Mouse (Mus musculus): ENCODE measurements at regions not wholly inside any gene's neighbourhood (a gene's known extent, or its start where the extent isn't known, plus 50 kb on each side); places are given as distances from the start of the nearest gene placed in this dataset.

- TF ChIP-seq CTCF (IDR thresholded peaks at IDR 0.05; ENCODE audit: low read depth) = 0 out of 2 replicates have a peak, but pooled peaks have one; percentile 8
- Histone ChIP-seq H3K36me3 (ENCODE audit: control insufficient read depth, insufficient read depth) (no peaks in the 10 kb centered on the region), H3K4me1 (replicated peaks; ENCODE audit: control insufficient read depth, insufficient read depth, low read length) (no peaks in the 10 kb centered on the region), H3K9ac (ENCODE audit: low read depth, low read length) (no peak overlapping the region), H3K4me2 (replicated peaks; ENCODE audit: low read depth) (no peak overlapping the region), H3K27me3 (replicated peaks; ENCODE audit: control insufficient read depth, insufficient read depth, low read length) (no peaks in the 10 kb centered on the region), H3K4me3 (ENCODE audit: low read depth, low read length) (no peak overlapping the region), H3K27ac (ENCODE audit: low read depth, low read length) (no peak overlapping the region), H3K9me3 (ENCODE audit: control insufficient read depth) (no peaks in the 10 kb centered on the region)
- ATAC-seq = no peak
- WGBS = 78% methylated on average over 4 of the region's 4 CpGs
Measured at GRCm38 (mm10) chr8:100733927-100734326, 1317.7 kb upstream of the Cdh8 start.

DNA sequence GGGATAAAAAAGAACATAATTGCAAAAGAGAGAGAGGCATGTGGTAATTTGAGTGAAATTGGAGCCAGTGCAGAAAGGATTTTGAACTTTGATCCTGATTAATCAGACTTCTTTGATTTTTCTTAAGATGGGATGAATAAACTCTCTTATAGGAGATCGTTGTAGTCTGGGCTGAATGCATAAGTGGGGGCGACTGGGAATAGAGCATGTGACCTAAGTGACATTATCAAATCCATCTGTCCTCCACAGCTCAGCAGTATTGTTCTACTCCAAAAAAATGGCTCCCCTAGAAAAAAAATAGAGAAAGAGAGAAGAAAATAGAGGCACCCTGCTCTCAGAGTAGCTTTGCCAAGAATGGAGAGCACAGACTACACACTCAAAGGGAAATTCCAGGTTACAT, 1286.1 kb upstream of the Cdh8 start:
- H3K36me3 ChIP-seq (ENCODE audit: control insufficient read depth, insufficient read depth) = no peaks in the 10 kb centered on the region
- ATAC-seq = no peak
- WGBS = 77% methylated on average over 2 of the region's 2 CpGs
- no peaks in the 10 kb centered on the region for H3K27me3 ChIP-seq (replicated peaks; ENCODE audit: control insufficient read depth, insufficient read depth, low read length)
- no peaks in the 10 kb centered on the region for H3K9me3 ChIP-seq (ENCODE audit: control insufficient read depth)
- H3K9ac ChIP-seq (ENCODE audit: low read depth, low read length) = no peak overlapping the region
- TF ChIP-seq CTCF (IDR thresholded peaks at IDR 0.05; ENCODE audit: low read depth) = no peak
- H3K4me2 ChIP-seq (replicated peaks; ENCODE audit: low read depth) = no peak overlapping the region
- H3K27ac ChIP-seq (ENCODE audit: low read depth, low read length) = no peak overlapping the region
- no peak overlapping the region for H3K4me3 ChIP-seq (ENCODE audit: low read depth, low read length)
- H3K4me1 ChIP-seq (replicated peaks; ENCODE audit: control insufficient read depth, insufficient read depth, low read length) = no peaks in the 10 kb centered on the region

DNA sequence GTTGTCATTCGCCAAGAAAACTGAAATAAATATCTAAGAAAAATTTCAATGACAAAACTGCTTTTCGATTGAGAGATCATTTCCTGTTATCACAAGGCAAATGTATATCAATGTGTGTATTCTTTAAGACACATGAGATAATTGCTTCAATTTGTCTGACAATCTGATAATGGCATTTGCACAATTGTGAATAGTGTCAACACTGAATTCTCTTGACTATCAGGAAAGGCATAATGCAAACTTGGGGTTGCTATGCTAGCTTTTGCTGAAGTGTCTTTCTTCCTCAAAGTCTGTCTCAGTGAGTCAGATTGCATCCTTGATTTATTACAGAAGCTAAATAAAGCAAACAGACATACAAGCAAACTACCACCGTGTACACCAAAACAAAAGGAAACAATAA, 1278.8 kb upstream of the Cdh8 start:
- WGBS = 53% methylated on average over 3 of the region's 3 CpGs
- no peaks in the 10 kb centered on the region for H3K27me3 ChIP-seq (replicated peaks; ENCODE audit: control insufficient read depth, insufficient read depth, low read length)

DNA sequence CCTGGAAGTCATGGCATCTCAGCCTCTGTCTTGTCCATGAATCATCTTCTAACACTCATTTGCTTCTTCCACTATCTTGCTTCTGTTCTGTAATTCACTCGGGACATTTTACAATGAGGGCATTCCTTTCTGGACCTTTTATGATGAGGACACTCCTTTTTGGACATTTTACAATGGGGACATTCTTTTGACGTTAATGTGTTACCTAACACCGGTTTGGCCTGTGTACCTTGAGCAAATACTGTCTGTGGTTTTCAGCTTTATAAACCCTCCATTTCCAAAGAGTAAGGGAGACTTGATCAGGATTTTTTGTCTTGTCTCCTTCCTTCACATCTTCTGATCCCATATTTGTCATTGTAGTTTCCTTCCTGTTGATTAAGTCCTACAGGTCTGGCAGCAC, 1262.3 kb upstream of the Cdh8 start:
- Histone ChIP-seq H3K27ac (ENCODE audit: low read depth, low read length) (no peak overlapping the region), H3K36me3 (ENCODE audit: control insufficient read depth, insufficient read depth) (no peaks in the 10 kb centered on the region), H3K27me3 (replicated peaks; ENCODE audit: control insufficient read depth, insufficient read depth, low read length) (no peaks in the 10 kb centered on the region), H3K4me1 (replicated peaks; ENCODE audit: control insufficient read depth, insufficient read depth, low read length) (no peaks in the 10 kb centered on the region), H3K9ac (ENCODE audit: low read depth, low read length) (no peak overlapping the region), H3K4me3 (ENCODE audit: low read depth, low read length) (no peak overlapping the region), H3K9me3 (ENCODE audit: control insufficient read depth) (no peaks in the 10 kb centered on the region), H3K4me2 (replicated peaks; ENCODE audit: low read depth) (no peak overlapping the region)
- TF ChIP-seq CTCF (IDR thresholded peaks at IDR 0.05; ENCODE audit: low read depth) = no peak
- no peak for ATAC-seq
- WGBS = 37% methylated on average over 3 of the region's 3 CpGs

More for the DNA sequence above, 1278.8 kb upstream of the Cdh8 start:
- H3K4me2 ChIP-seq (replicated peaks; ENCODE audit: low read depth) = no peak overlapping the region
- no peak overlapping the region for H3K27ac ChIP-seq (ENCODE audit: low read depth, low read length)
- no peaks in the 10 kb centered on the region for H3K36me3 ChIP-seq (ENCODE audit: control insufficient read depth, insufficient read depth)
- H3K9me3 ChIP-seq (ENCODE audit: control insufficient read depth) = no peaks in the 10 kb centered on the region
- TF ChIP-seq CTCF (IDR thresholded peaks at IDR 0.05; ENCODE audit: low read depth) = no peak
- no peak overlapping the region for H3K4me3 ChIP-seq (ENCODE audit: low read depth, low read length)
- H3K4me1 ChIP-seq (replicated peaks; ENCODE audit: control insufficient read depth, insufficient read depth, low read length) = no peaks in the 10 kb centered on the region
- ATAC-seq = no peak
- H3K9ac ChIP-seq (ENCODE audit: low read depth, low read length) = no peak overlapping the region

Measured in intestine, postnatal 0 days (tissue).